Mouse (Mus musculus): ENCODE results near the gene Ifnb1. TPM values are rescaled to one million over a fixed set of nuclear protein-coding genes. Genes with fewer than 3 reads are reported as not detected.
"Not testable (repeated sequence)": the region's sequence is repeated elsewhere in the genome, so short reads cannot be mapped to it uniquely, and the experiment has no call there.

The Ifnb1 gene
- not detected in 2 replicates for polyA plus RNA-seq (2012; rRNA removed)

DNA sequence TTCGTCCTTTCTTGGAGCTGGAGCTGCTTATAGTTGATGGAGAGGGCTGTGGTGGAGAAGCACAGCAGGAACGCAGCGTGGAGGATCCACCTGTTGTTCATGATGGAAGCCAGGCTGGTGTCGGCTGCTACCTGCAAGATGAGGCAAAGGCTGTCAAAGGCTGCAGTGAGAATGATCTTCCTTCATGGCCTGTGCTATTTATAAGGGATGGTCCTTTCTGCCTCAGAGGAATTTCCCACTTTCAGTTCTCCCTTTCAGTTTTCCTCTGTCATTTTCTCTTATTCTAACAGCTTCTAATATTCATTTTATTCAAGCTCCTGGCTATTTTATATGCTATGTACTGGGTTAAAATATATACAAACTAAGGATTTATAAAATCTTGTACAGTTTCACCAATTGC lies at the start of gene Ifnb1:
Ifnb1 (minus strand) TSS at position 101 of the 400 bp plus-strand sequence.
- 91% methylated on average over 4 of the region's 4 CpGs for WGBS
- H3K4me3 ChIP-seq (ENCODE audit: control insufficient read depth, insufficient read depth, low read length): no peak within 1 kb of the TSS
- no peaks in the 10 kb centered on the region for H3K4me1 ChIP-seq (replicated peaks; ENCODE audit: control insufficient read depth, insufficient read depth, low read length)
- H3K36me3 ChIP-seq (ENCODE audit: control insufficient read depth, insufficient read depth, low read length): no peaks in the 10 kb centered on the region
- H3K27me3 ChIP-seq (ENCODE audit: control insufficient read depth, insufficient read depth, low read length): no peaks in the 10 kb centered on the region
- no peak within 1 kb of the TSS for H3K27ac ChIP-seq (ENCODE audit: control insufficient read depth, insufficient read depth, low read length)
- DNase-seq: no peak
- TF ChIP-seq POLR2A (IDR thresholded peaks at IDR 0.05; ENCODE audit: control insufficient read depth, extremely low read depth, insufficient read depth, low read length, poor library complexity): no peak

DNA sequence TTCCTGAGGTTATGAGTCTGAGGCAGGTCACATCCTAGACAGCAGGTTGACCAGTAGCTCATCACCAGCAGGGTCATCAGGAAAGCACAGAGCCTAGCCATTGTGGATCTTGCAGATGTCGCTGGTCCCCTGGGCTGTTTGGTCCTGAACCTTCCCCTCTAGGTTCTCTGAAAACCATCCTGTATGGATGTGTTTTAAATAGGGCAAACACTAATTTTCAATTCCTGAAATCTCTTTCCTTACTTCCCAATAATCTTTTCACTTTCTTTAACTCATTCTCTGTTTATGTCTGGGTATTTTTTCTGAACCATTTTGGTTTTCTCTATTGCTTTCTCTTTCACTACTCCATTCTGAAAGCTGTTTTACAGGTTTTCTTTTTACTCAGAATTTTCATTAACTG lies 49.1 kb upstream of the Ifnb1 start, which contains the start of gene Ifna14:
Ifna14 (minus strand) TSS at position 101 of the 400 bp plus-strand sequence.
- H3K4me1 ChIP-seq (replicated peaks; ENCODE audit: control insufficient read depth, insufficient read depth, low read length): no peaks in the 10 kb centered on the region
- no peak within 1 kb of the TSS for H3K4me3 ChIP-seq (ENCODE audit: control insufficient read depth, insufficient read depth, low read length)
- WGBS: 83% methylated on average over 1 of the region's 1 CpGs
- no peak within 1 kb of the TSS for H3K27ac ChIP-seq (ENCODE audit: control insufficient read depth, insufficient read depth, low read length)
- H3K27me3 ChIP-seq (ENCODE audit: control insufficient read depth, insufficient read depth, low read length): no peaks in the 10 kb centered on the region
- H3K36me3 ChIP-seq (ENCODE audit: control insufficient read depth, insufficient read depth, low read length): no peaks in the 10 kb centered on the region
- no peak for TF ChIP-seq CTCF (IDR thresholded peaks at IDR 0.05; ENCODE audit: borderline replicate concordance, control insufficient read depth, extremely low read depth, insufficient read depth, low read length, poor library complexity)
- no peak for TF ChIP-seq POLR2A (IDR thresholded peaks at IDR 0.05; ENCODE audit: control insufficient read depth, extremely low read depth, insufficient read depth, low read length, poor library complexity)
- no peak for DNase-seq

- H3K27me3 ChIP-seq (ENCODE audit: control insufficient read depth, insufficient read depth, low read length): no peaks in the 10 kb centered on the region; the same call in 1 of the 2 replicates
- no peak overlapping the region for H3K27ac ChIP-seq (ENCODE audit: control insufficient read depth, insufficient read depth, low read length)
- WGBS: 95% methylated on average over 1 of the region's 1 CpGs
- no peaks in the 10 kb centered on the region for H3K4me1 ChIP-seq (replicated peaks; ENCODE audit: control insufficient read depth, insufficient read depth, low read length)
- H3K4me3 ChIP-seq (ENCODE audit: control insufficient read depth, insufficient read depth, low read length): no peak overlapping the region
- no peaks in the 10 kb centered on the region for H3K36me3 ChIP-seq (ENCODE audit: control insufficient read depth, insufficient read depth, low read length)
- TF ChIP-seq CTCF (IDR thresholded peaks at IDR 0.05; ENCODE audit: borderline replicate concordance, control insufficient read depth, extremely low read depth, insufficient read depth, low read length, poor library complexity) (no peak), POLR2A (IDR thresholded peaks at IDR 0.05; ENCODE audit: control insufficient read depth, extremely low read depth, insufficient read depth, low read length, poor library complexity) (no peak)
- DNase-seq: no peak
These were observed 39.2 kb upstream of the Ifnb1 start for GRCm38 (mm10) chr4:88561791-88562190.

DNA sequence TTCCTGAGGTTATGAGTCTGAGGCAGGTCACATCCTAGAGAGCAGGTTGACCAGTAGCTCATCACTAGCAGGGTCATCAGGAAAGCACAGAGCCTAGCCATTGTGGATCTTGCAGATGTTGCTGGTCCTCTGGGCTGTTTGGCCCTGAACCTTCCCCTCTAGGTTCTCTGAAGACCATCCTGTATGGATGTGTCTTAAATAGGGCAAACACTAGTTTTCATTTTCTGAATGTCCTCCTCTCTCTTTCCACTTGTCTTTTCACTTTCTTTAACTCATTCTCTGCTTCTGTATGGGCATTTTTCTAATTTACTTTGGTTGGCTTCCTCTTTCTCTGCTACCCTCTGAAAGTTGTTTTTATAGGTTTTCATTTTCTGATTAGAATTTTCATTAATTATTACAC lies 35.6 kb upstream of the Ifnb1 start, which contains the start of gene Ifna15:
Ifna15 (minus strand) TSS at position 101 of the 400 bp plus-strand sequence.
- H3K4me1 ChIP-seq (replicated peaks; ENCODE audit: control insufficient read depth, insufficient read depth, low read length); H3K27ac ChIP-seq (ENCODE audit: control insufficient read depth, insufficient read depth, low read length); H3K36me3 ChIP-seq (ENCODE audit: control insufficient read depth, insufficient read depth, low read length); H3K4me3 ChIP-seq (ENCODE audit: control insufficient read depth, insufficient read depth, low read length); H3K27me3 ChIP-seq (ENCODE audit: control insufficient read depth, insufficient read depth, low read length); DNase-seq: not testable (repeated sequence)

GRCm38 (mm10) chr4:88550161-88550945 lies 27.8 kb upstream of the Ifnb1 start:
- H3K36me3 ChIP-seq (ENCODE audit: control insufficient read depth, insufficient read depth, low read length): no peaks in the 10 kb centered on the region
- 14% methylated on average over 22 of the region's 22 CpGs for WGBS
- peak overlapping the region; percentile 53 for H3K4me3 ChIP-seq (ENCODE audit: control insufficient read depth, insufficient read depth, low read length)
- DNase-seq: peak; percentile 81
- H3K4me1 ChIP-seq (replicated peaks; ENCODE audit: control insufficient read depth, insufficient read depth, low read length): peaks cover 4% of the 10 kb centered on the region
- H3K27ac ChIP-seq (ENCODE audit: control insufficient read depth, insufficient read depth, low read length): no peak overlapping the region
- no peaks in the 10 kb centered on the region for H3K27me3 ChIP-seq (ENCODE audit: control insufficient read depth, insufficient read depth, low read length)
- peak; percentile 82; the same call in 1 of the 2 replicates for TF ChIP-seq CTCF (IDR thresholded peaks at IDR 0.05; ENCODE audit: borderline replicate concordance, control insufficient read depth, extremely low read depth, insufficient read depth, low read length, poor library complexity)
- no peak for TF ChIP-seq POLR2A (IDR thresholded peaks at IDR 0.05; ENCODE audit: control insufficient read depth, extremely low read depth, insufficient read depth, low read length, poor library complexity)

- no peak for DNase-seq
- Histone ChIP-seq H3K4me1 (replicated peaks; ENCODE audit: control insufficient read depth, insufficient read depth, low read length) (peaks cover 4% of the 10 kb centered on the region), H3K27ac (ENCODE audit: control insufficient read depth, insufficient read depth, low read length) (no peak overlapping the region), H3K36me3 (ENCODE audit: control insufficient read depth, insufficient read depth, low read length) (no peaks in the 10 kb centered on the region), H3K4me3 (ENCODE audit: control insufficient read depth, insufficient read depth, low read length) (no peak overlapping the region), H3K27me3 (ENCODE audit: control insufficient read depth, insufficient read depth, low read length) (no peaks in the 10 kb centered on the region)
- WGBS: 80% methylated on average over 1 of the region's 1 CpGs
- TF ChIP-seq POLR2A (IDR thresholded peaks at IDR 0.05; ENCODE audit: control insufficient read depth, extremely low read depth, insufficient read depth, low read length, poor library complexity) (no peak), CTCF (IDR thresholded peaks at IDR 0.05; ENCODE audit: borderline replicate concordance, control insufficient read depth, extremely low read depth, insufficient read depth, low read length, poor library complexity) (no peak)
These were observed 25.4 kb upstream of the Ifnb1 start for GRCm38 (mm10) chr4:88547986-88548385.

Measured in thymus, adult 2 months (tissue).